Mouse (Mus musculus) ovary, postnatal 10 days (tissue): ENCODE measurements around the gene Gemin4.

ENCODE experiments used
- DNase-seq: peaks from one replicate; pipeline ENCODE4 v3.0.0; 2022; ENCODE audit warnings: low spot score

Gemin4 gene

GRCm38 (mm10) chr11:76217390-76217800 lies at the start of gene Gemin4, which contains the start of gene Dbil5:
Gemin4 (minus strand) TSS chr11:76217664.
Dbil5 (plus strand) TSS chr11:76217608.
- peak; percentile 90 for DNase-seq

- no peak for DNase-seq
Measured at GRCm38 (mm10) chr11:76262611-76263351, 45.3 kb upstream of the Gemin4 start.

- no peak for DNase-seq
Measured at GRCm38 (mm10) chr11:76261224-76261623, 43.8 kb upstream of the Gemin4 start.

- no peak for DNase-seq
Measured at GRCm38 (mm10) chr11:76260208-76261050, 43.0 kb upstream of the Gemin4 start.

GRCm38 (mm10) chr11:76258511-76258910 lies 41.0 kb upstream of the Gemin4 start:
- DNase-seq: no peak

GRCm38 (mm10) chr11:76257386-76257785 lies 39.9 kb upstream of the Gemin4 start:
- no peak for DNase-seq

GRCm38 (mm10) chr11:76256129-76256528 lies 38.7 kb upstream of the Gemin4 start:
- no peak for DNase-seq

- no peak for DNase-seq
Measured at GRCm38 (mm10) chr11:76255431-76256001, 38.1 kb upstream of the Gemin4 start.

- DNase-seq: no peak
Measured at GRCm38 (mm10) chr11:76253918-76254264, 36.4 kb upstream of the Gemin4 start.

- DNase-seq: peak; percentile 72
Measured at GRCm38 (mm10) chr11:76253145-76253917, 35.9 kb upstream of the Gemin4 start.

- no peak for DNase-seq
Measured at GRCm38 (mm10) chr11:76252036-76252435, 34.6 kb upstream of the Gemin4 start.

- no peak for DNase-seq
Measured at GRCm38 (mm10) chr11:76247239-76247638, 29.8 kb upstream of the Gemin4 start.

GRCm38 (mm10) chr11:76246439-76246838 lies 29.0 kb upstream of the Gemin4 start:
- no peak for DNase-seq

GRCm38 (mm10) chr11:76243811-76244546 lies 26.5 kb upstream of the Gemin4 start:
- DNase-seq: no peak

GRCm38 (mm10) chr11:76242901-76243810 lies 25.7 kb upstream of the Gemin4 start, which contains the start of the genes Mrm3 and Glod4:
Mrm3 (plus strand) TSS chr11:76243715.
Glod4 (minus strand) TSS chr11:76243725.
- peak; percentile 86 for DNase-seq

- no peak for DNase-seq
Measured at GRCm38 (mm10) chr11:76239750-76240149, 22.3 kb upstream of the Gemin4 start.

- no peak for DNase-seq
Measured at GRCm38 (mm10) chr11:76236136-76236535, 18.7 kb upstream of the Gemin4 start.

GRCm38 (mm10) chr11:76225051-76225450 lies 7.6 kb upstream of the Gemin4 start:
- no peak for DNase-seq

GRCm38 (mm10) chr11:76224631-76225030 lies 7.2 kb upstream of the Gemin4 start:
- no peak for DNase-seq
